Mouse (Mus musculus) testis, adult 2 months (tissue): ENCODE measurements around the gene Megf6. TPM values are rescaled to one million over a fixed set of nuclear protein-coding genes. Genes with fewer than 3 reads are reported as not detected.

ENCODE experiments used
- H3K27ac ChIP-seq: fragments of 200-500 bp; 2 replicates; pipeline ENCODE4 v1.5.1; 2012; ENCODE audit warnings: low read depth, low read length; ENCODE audit not compliant: control insufficient read depth, insufficient read depth
- H3K27me3 ChIP-seq: fragments of 200-500 bp; 2 replicates; pipeline ENCODE4 v1.6.1; 2012; ENCODE audit warnings: mild to moderate bottlenecking, low read length, moderate library complexity; ENCODE audit not compliant: control insufficient read depth, insufficient read depth
- H3K36me3 ChIP-seq: fragments of 200-500 bp; 2 replicates; pipeline ENCODE4 v1.6.1; 2012; ENCODE audit warnings: mild to moderate bottlenecking, low read length; ENCODE audit not compliant: control insufficient read depth, insufficient read depth
- H3K4me1 ChIP-seq: fragments of 200-500 bp; 2 replicates; pipeline ENCODE4 v1.6.1; 2012; ENCODE audit warnings: low read length; ENCODE audit not compliant: control insufficient read depth, insufficient read depth
- H3K4me3 ChIP-seq: fragments of 200-500 bp; 2 replicates; pipeline ENCODE4 v1.5.1; 2012; ENCODE audit warnings: low read depth, mild to moderate bottlenecking, low read length, moderate library complexity, mixed read lengths; ENCODE audit not compliant: control insufficient read depth
- CTCF ChIP-seq: fragments of 200-500 bp; IDR thresholded peaks from 2 replicates; pipeline ENCODE4 v1.5.1; 2012; ENCODE audit warnings: low read depth, mild to moderate bottlenecking, inconsistent platforms, low read length, moderate library complexity; ENCODE audit not compliant: control insufficient read depth, insufficient read depth, insufficient replicate concordance
- POLR2A ChIP-seq: fragments of 200-500 bp; IDR thresholded peaks from 2 replicates; pipeline ENCODE4 v1.6.1; 2012; ENCODE audit warnings: low read depth, mild to moderate bottlenecking, inconsistent platforms, low read length, moderate library complexity; ENCODE audit not compliant: control insufficient read depth
- polyA plus RNA-seq: library from polyadenylated mRNA; depleted of rRNA; stranded (reverse); fragments of >200 nt; gene quantifications from 2 replicates; pipeline ENCODE4 v1.2.3, GENCODE M21; 2012

The Megf6 gene
- polyA plus RNA-seq, 1 experiment, result 1.0 TPM

- no peak overlapping the region for H3K27ac ChIP-seq
- TF ChIP-seq CTCF (peak; percentile 79; the same call in 1 of the 2 replicates), POLR2A (no peak)
- no peaks in the 10 kb centered on the region for H3K36me3 ChIP-seq
- H3K27me3 ChIP-seq, result no peaks in the 10 kb centered on the region
- H3K4me1 ChIP-seq, result peaks cover 11% of the 10 kb centered on the region
- no peak overlapping the region for H3K4me3 ChIP-seq
These were observed 7.2 kb upstream of the Megf6 start for GRCm38 (mm10) chr4:154163296-154163695.

GRCm38 (mm10) chr4:154167053-154167452, 3.5 kb upstream of the Megf6 start:
- Histone ChIP-seq H3K4me3 (no peak overlapping the region), H3K27ac (no peak overlapping the region), H3K4me1 (peaks cover 11% of the 10 kb centered on the region), H3K36me3 (no peaks in the 10 kb centered on the region), H3K27me3 (no peaks in the 10 kb centered on the region)
- peak; percentile 68; the same call in 1 of the 2 replicates for TF ChIP-seq CTCF
- no peak for TF ChIP-seq POLR2A

- Histone ChIP-seq H3K4me3 (peak overlapping the region; percentile 62), H3K4me1 (peaks cover 11% of the 10 kb centered on the region), H3K36me3 (no peaks in the 10 kb centered on the region), H3K27me3 (no peaks in the 10 kb centered on the region), H3K27ac (no peak overlapping the region)
- TF ChIP-seq CTCF, result no peak
- TF ChIP-seq POLR2A, result no peak
These were observed 509 bp upstream of the Megf6 start for GRCm38 (mm10) chr4:154170021-154170420.

GRCm38 (mm10) chr4:154171151-154171930, 811 bp downstream of the Megf6 start:
- Histone ChIP-seq H3K4me1 (peaks cover 11% of the 10 kb centered on the region), H3K4me3 (peak overlapping the region; percentile 80), H3K36me3 (no peaks in the 10 kb centered on the region), H3K27me3 (no peaks in the 10 kb centered on the region), H3K27ac (no peak overlapping the region)
- TF ChIP-seq CTCF, result no peak
- TF ChIP-seq POLR2A, result no peak

GRCm38 (mm10) chr4:154171931-154172604, 1.5 kb downstream of the Megf6 start:
- no peaks in the 10 kb centered on the region for H3K36me3 ChIP-seq
- H3K27ac ChIP-seq, result no peak overlapping the region
- H3K4me3 ChIP-seq, result no peak overlapping the region
- H3K27me3 ChIP-seq, result no peaks in the 10 kb centered on the region
- H3K4me1 ChIP-seq, result peaks cover 11% of the 10 kb centered on the region
- TF ChIP-seq CTCF, result no peak
- no peak for TF ChIP-seq POLR2A

- Histone ChIP-seq H3K27ac (no peak overlapping the region), H3K4me3 (no peak overlapping the region), H3K27me3 (no peaks in the 10 kb centered on the region), H3K4me1 (no peaks in the 10 kb centered on the region), H3K36me3 (no peaks in the 10 kb centered on the region)
- no peak for TF ChIP-seq POLR2A
These were observed 6.7 kb downstream of the Megf6 start for GRCm38 (mm10) chr4:154177257-154177656.

- Histone ChIP-seq H3K27me3 (no peaks in the 10 kb centered on the region), H3K4me1 (no peaks in the 10 kb centered on the region), H3K4me3 (no peak overlapping the region), H3K27ac (no peak overlapping the region), H3K36me3 (no peaks in the 10 kb centered on the region)
- TF ChIP-seq POLR2A (no peak), CTCF (no peak)
These were observed 10.5 kb downstream of the Megf6 start for GRCm38 (mm10) chr4:154181001-154181400.

- H3K27ac ChIP-seq, result no peak overlapping the region
- H3K36me3 ChIP-seq, result no peaks in the 10 kb centered on the region
- no peaks in the 10 kb centered on the region for H3K4me1 ChIP-seq
- no peak overlapping the region for H3K4me3 ChIP-seq
- no peaks in the 10 kb centered on the region for H3K27me3 ChIP-seq
- TF ChIP-seq CTCF (no peak), POLR2A (no peak)
These were observed 13.0 kb downstream of the Megf6 start for GRCm38 (mm10) chr4:154183566-154183965.
